Comparison of ENCODE assay signal across 17 mouse cellular contexts in genomic region chr17:10677098-10677497, GRCm38 (mm10).
A peak's percentile ranks its signal among the peaks of the same experiment; 100 is the strongest.
DNase-seq lines count a peak whose midpoint lies in the region; ATAC-seq and TF ChIP-seq lines count a peak whose summit lies in the region.
"Had no signal": no experiment of that assay in that cellular context is flagged by ENCODE, and none has a peak within 500 bp of the region (broad histone marks: within the 10 kb centered on the region; RNA-seq: fewer than 3 reads in every experiment).

No protein-coding gene starts in this region.

- no peak overlapping the region for H3K9ac ChIP-seq in kidney, embryonic 15.5 days
- no peak overlapping the region for H3K9ac ChIP-seq in kidney, postnatal 0 days (ENCODE audit: low read depth, low read length)
- H3K9ac ChIP-seq in kidney, embryonic 14.5 days (ENCODE audit: low read depth, low read length), result no peak overlapping the region

- peaks cover 3% of the 10 kb centered on the region for H3K4me1 ChIP-seq in kidney, embryonic 15.5 days
- no peaks in the 10 kb centered on the region for H3K4me1 ChIP-seq in kidney, postnatal 0 days (replicated peaks; ENCODE audit: insufficient read depth, low read length)
- 0 out of 2 replicates have a peak, but pooled peaks cover 6% of the 10 kb centered on the region for H3K4me1 ChIP-seq in kidney, embryonic 14.5 days (ENCODE audit: control insufficient read depth, insufficient read depth, low read length)
- no peaks in the 10 kb centered on the region for H3K4me1 ChIP-seq in kidney, adult 2 months (ENCODE audit: control insufficient read depth, insufficient read depth, low read length)

- H3K27ac ChIP-seq in kidney, embryonic 15.5 days, result no peak overlapping the region
- H3K27ac ChIP-seq in kidney, postnatal 0 days, result no peak overlapping the region
- no peak overlapping the region for H3K27ac ChIP-seq in kidney, embryonic 14.5 days (ENCODE audit: low read depth, low read length)
- H3K27ac ChIP-seq in kidney, adult 2 months (ENCODE audit: insufficient read depth, low read depth, low read length), result no peak overlapping the region

- TF ChIP-seq CTCF in kidney, postnatal 0 days (IDR thresholded peaks at IDR 0.05; ENCODE audit: low read depth), result no peak
- no peak for TF ChIP-seq CTCF in kidney, adult 2 months (conservative IDR thresholded peaks at IDR 0.05; ENCODE audit: insufficient read depth, insufficient read length, low read depth, low read length)

- ATAC-seq in kidney, embryonic 15.5 days (replicated peaks; ENCODE audit: low FRiP score), result 0 out of 2 replicates have a peak, but pooled peaks have one; percentile 58
- ATAC-seq in kidney, postnatal 0 days (replicated peaks; ENCODE audit: low FRiP score, low read depth), result no peak
- no peak for ATAC-seq in kidney, embryonic 14.5 days (ENCODE audit: low FRiP score, low TSS enrichment)
- ATAC-seq: activated CD4-positive, CD25-positive, alpha-beta regulatory T cell, adult 4 months; CD4-positive, CD25-positive, alpha-beta regulatory T cell, adult 4 months; Patski had no signal

- H3K27me3 ChIP-seq in kidney, embryonic 15.5 days, result no peaks in the 10 kb centered on the region
- no peaks in the 10 kb centered on the region for H3K27me3 ChIP-seq in kidney, postnatal 0 days (ENCODE audit: insufficient read depth, low read length)
- no peaks in the 10 kb centered on the region for H3K27me3 ChIP-seq in kidney, embryonic 14.5 days (ENCODE audit: control insufficient read depth, insufficient read depth, low read length)
- no peaks in the 10 kb centered on the region for H3K27me3 ChIP-seq in kidney, adult 2 months (replicated peaks; ENCODE audit: control insufficient read depth, insufficient read depth, low read length)
- no peaks in the 10 kb centered on the region for H3K27me3 ChIP-seq in myocyte (ENCODE audit: control insufficient read depth, insufficient read depth, insufficient read length)
- H3K27me3 ChIP-seq: CH12.LX, Patski had no signal

- DNase-seq in kidney, adult 18-20 months, result no peak
- peak; percentile 52 for DNase-seq in kidney, postnatal 0 days (ENCODE audit: low spot score)
- DNase-seq in kidney, postnatal 4 days, result peak; percentile 28 to 42
- no peak for DNase-seq in kidney, adult 2 months
- no peak for DNase-seq in heart, postnatal 4 days
- DNase-seq: adrenal gland, adult 8-10 months; B cell, adult 2 months; cerebellum, adult 11 months; cerebellum, adult 11-12 months had no signal

- H3K36me3 ChIP-seq in kidney, embryonic 15.5 days, result no peaks in the 10 kb centered on the region
- no peaks in the 10 kb centered on the region for H3K36me3 ChIP-seq in kidney, postnatal 0 days (ENCODE audit: insufficient read depth, low read length)
- no peaks in the 10 kb centered on the region for H3K36me3 ChIP-seq in kidney, embryonic 14.5 days (ENCODE audit: control insufficient read depth, insufficient read depth, low read length)
- H3K36me3 ChIP-seq in kidney, adult 2 months (ENCODE audit: control insufficient read depth, insufficient read depth, low read length), result no peaks in the 10 kb centered on the region
- no peaks in the 10 kb centered on the region for H3K36me3 ChIP-seq in myocyte (ENCODE audit: control insufficient read depth, insufficient read depth)
- H3K36me3 ChIP-seq: G1E had no signal

- no peaks in the 10 kb centered on the region for H3K79me2 ChIP-seq in myocyte (ENCODE audit: control insufficient read depth, insufficient read depth)

- no peak overlapping the region for H3ac ChIP-seq in myocyte (ENCODE audit: control insufficient read depth, insufficient read length)

- TF ChIP-seq POLR2A in kidney, adult 2 months (IDR thresholded peaks at IDR 0.05; ENCODE audit: low read depth, low read length), result no peak
- no peak for TF ChIP-seq POLR2A in myocyte (IDR thresholded peaks at IDR 0.05; ENCODE audit: insufficient read length, low read depth)

- H3K9me3 ChIP-seq in kidney, embryonic 15.5 days (replicated peaks), result no peaks in the 10 kb centered on the region
- no peaks in the 10 kb centered on the region for H3K9me3 ChIP-seq in kidney, postnatal 0 days (replicated peaks; ENCODE audit: low read length)
- H3K9me3 ChIP-seq in kidney, embryonic 14.5 days (ENCODE audit: control insufficient read depth, low read length), result no peaks in the 10 kb centered on the region
- H3K9me3 ChIP-seq: G1E had no signal

- WGBS in kidney, embryonic 15.5 days, result 27% methylated on average over 4 of the region's 4 CpGs
- 32% methylated on average over 4 of the region's 4 CpGs for WGBS in kidney, postnatal 0 days
- WGBS in kidney, embryonic 14.5 days, result 36% methylated on average over 4 of the region's 4 CpGs
- 65% methylated on average over 4 of the region's 4 CpGs for WGBS in kidney, adult 2 months

- no peak overlapping the region for H3K4me2 ChIP-seq in kidney, embryonic 15.5 days
- no peak overlapping the region for H3K4me2 ChIP-seq in kidney, postnatal 0 days (ENCODE audit: low read length)
- H3K4me2 ChIP-seq in kidney, embryonic 14.5 days (replicated peaks; ENCODE audit: low read depth, low read length), result no peak overlapping the region
- peak overlapping the region; percentile 37 for H3K4me2 ChIP-seq in myocyte (ENCODE audit: low read depth)

- no peak overlapping the region for H3K4me3 ChIP-seq in kidney, embryonic 15.5 days (replicated peaks)
- no peak overlapping the region for H3K4me3 ChIP-seq in kidney, postnatal 0 days (replicated peaks; ENCODE audit: low read depth, low read length)
- no peak overlapping the region for H3K4me3 ChIP-seq in kidney, embryonic 14.5 days (ENCODE audit: low read length)
- H3K4me3 ChIP-seq in kidney, adult 2 months (ENCODE audit: insufficient read depth, low read depth, low read length), result no peak overlapping the region
- no peak overlapping the region for H3K4me3 ChIP-seq in myocyte

TF ChIP-seq in myocyte, 11 proteins besides CTCF, POLR2A, EP300 and RAD21:
- no peak for TF ChIP-seq REST (IDR thresholded peaks at IDR 0.05; ENCODE audit: insufficient read depth, insufficient read length)
- TF ChIP-seq MYOG (IDR thresholded peaks at IDR 0.05; ENCODE audit: control insufficient read depth in 1 of 3, insufficient read depth in 1 of 3, insufficient read length in 2 of 3, low read depth in 2 of 3), result no peak
- no peak for TF ChIP-seq CEBPB (IDR thresholded peaks at IDR 0.05; ENCODE audit: insufficient read depth, poor library complexity, severe bottlenecking)
- TF ChIP-seq MYOD1 (IDR thresholded peaks at IDR 0.05; ENCODE audit: control insufficient read depth in 1 of 3, insufficient read length in 2 of 3, low read depth in 2 of 3), result no peak
- TF ChIP-seq E2F4 (IDR thresholded peaks at IDR 0.05; ENCODE audit: insufficient read depth), result no peak
- TF ChIP-seq USF1 (IDR thresholded peaks at IDR 0.05; ENCODE audit: low read depth), result no peak

Comparison
In these comparisons a context has a peak if more than half of its experiments do, and no peak if none do; other contexts are left out.
1. DNase-seq: peak in kidney, postnatal 0 days (single experiment) and kidney, postnatal 4 days (2 of 2); none in kidney, adult 18-20 months (single experiment), kidney, adult 2 months (single experiment) and heart, postnatal 4 days (single experiment).